Mouse (Mus musculus): ENCODE data around the gene Gm28308. TPM values are rescaled to one million over a fixed set of nuclear protein-coding genes. Genes with fewer than 3 reads are reported as not detected.

Gene Gm28308
- polyA plus RNA-seq, 1 experiment from 2014 or later = not detected

DNA sequence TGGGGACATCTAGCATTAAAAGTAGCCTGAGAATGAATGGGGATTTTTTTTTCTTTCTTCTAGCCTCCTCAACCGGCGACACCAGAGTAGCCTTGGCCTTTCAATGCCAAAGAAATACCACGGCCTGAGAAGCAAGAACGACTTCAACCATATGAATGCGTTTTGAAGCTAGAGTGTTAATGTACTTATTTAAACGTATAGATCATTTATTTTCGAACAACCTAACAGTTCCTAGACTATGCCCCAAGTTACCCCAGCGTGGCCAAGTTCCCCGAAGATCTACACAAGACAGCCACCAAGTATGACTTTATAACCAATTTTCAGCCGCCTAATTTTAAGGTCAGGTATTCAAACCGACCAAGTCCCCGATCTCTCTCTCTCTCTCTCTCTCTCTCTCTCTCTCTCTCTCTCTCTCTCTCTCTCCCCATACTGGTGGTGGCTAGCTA, 7.7 kb upstream of the Gm28308 start:
- Histone ChIP-seq H3K27me3 (peaks cover 7% of the 10 kb centered on the region; the same call in 1 of the 2 replicates), H3K27ac (peak overlapping the region; percentile 99)
- 4% methylated on average over 12 of the region's 12 CpGs for WGBS

DNA sequence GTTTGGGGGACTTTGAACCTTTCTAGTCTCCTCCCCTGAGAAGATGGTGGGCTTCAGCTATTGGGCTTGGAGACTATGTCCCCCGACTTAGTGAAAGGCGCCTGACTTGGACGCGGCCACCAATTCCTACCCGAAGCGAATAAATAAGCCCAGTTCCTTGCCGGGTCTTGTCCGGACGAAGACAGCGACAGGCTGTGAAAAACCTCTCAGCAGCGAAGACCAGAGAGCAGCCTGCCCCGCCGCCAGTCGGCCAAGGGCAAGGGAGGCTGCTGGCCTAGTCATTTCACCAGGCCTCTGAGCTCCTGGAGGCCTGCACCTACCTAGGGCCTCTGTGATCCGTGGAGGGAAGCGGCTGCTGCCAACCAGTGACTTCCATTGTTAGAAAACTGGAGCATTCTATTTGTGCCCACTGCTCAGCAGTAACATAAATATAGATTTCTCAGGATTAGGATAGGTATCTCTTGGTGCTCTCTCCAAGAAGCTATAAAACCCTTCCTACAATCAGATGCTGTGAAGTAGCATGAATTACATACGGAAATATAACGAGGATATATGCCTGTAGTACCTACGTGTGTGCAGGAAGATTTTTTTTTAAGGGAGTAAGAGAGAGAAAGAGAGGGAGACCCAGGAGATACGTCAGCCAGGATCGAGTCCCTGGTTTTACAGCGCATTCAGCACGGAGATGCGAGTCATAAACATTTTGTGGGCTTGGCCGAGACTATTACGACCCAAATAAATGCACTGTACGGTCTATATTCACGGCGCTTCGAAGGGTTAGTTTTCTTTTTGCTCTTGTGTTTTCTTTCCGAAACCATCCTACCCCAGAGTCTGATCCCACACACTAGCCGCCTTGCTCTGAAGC, 7.1 kb upstream of the Gm28308 start:
- Histone ChIP-seq H3K4me1 (peaks cover 59% of the 10 kb centered on the region), H3K4me2 (replicated peaks) (peak overlapping the region; percentile 93), H3K27me3 (peaks cover 9% of the 10 kb centered on the region), H3K36me3 (peaks cover 11% of the 10 kb centered on the region), H3K9me3 (no peaks in the 10 kb centered on the region), H3K9ac (peak overlapping the region; percentile 99), H3K27ac (peak overlapping the region; percentile 99; the same call in 1 of the 2 replicates), H3K4me3 (peak overlapping the region; percentile 86)
- 15% methylated on average over 32 of the region's 32 CpGs for WGBS
- no peak for ATAC-seq (ENCODE audit: low FRiP score, low read depth)

More for the DNA sequence above, 7.7 kb upstream of the Gm28308 start:
- Histone ChIP-seq H3K9ac (peak overlapping the region; percentile 99), H3K4me2 (replicated peaks) (peak overlapping the region; percentile 93), H3K9me3 (no peaks in the 10 kb centered on the region), H3K4me3 (peak overlapping the region; percentile 86), H3K36me3 (peaks cover 18% of the 10 kb centered on the region), H3K4me1 (peaks cover 53% of the 10 kb centered on the region)
- no peak for ATAC-seq (ENCODE audit: low FRiP score, low read depth)

GRCm38 (mm10) chr6:52219234-52219942, 6.2 kb upstream of the Gm28308 start:
- peaks cover 6% of the 10 kb centered on the region for H3K36me3 ChIP-seq
- no peaks in the 10 kb centered on the region for H3K9me3 ChIP-seq
- H3K9ac ChIP-seq = peak overlapping the region; percentile 99
- WGBS = 48% methylated on average over 9 of the region's 9 CpGs
- ATAC-seq (ENCODE audit: low FRiP score, low read depth) = no peak
- H3K4me2 ChIP-seq (replicated peaks) = peak overlapping the region; percentile 93
- H3K4me3 ChIP-seq = peak overlapping the region; percentile 86
- H3K27ac ChIP-seq = no peak overlapping the region
- H3K4me1 ChIP-seq = peaks cover 67% of the 10 kb centered on the region
- peaks cover 17% of the 10 kb centered on the region for H3K27me3 ChIP-seq

- peaks cover 73% of the 10 kb centered on the region for H3K4me1 ChIP-seq
- H3K36me3 ChIP-seq = no peaks in the 10 kb centered on the region
- H3K27me3 ChIP-seq = peaks cover 21% of the 10 kb centered on the region
- peak overlapping the region; percentile 93 for H3K4me2 ChIP-seq (replicated peaks)
- peak overlapping the region; percentile 89 for H3K9ac ChIP-seq
- 14% methylated on average over 14 of the region's 14 CpGs for whole genome bisulfite sequencing
- H3K4me3 ChIP-seq = peak overlapping the region; percentile 65
- H3K9me3 ChIP-seq = no peaks in the 10 kb centered on the region
- no peak for ATAC-seq (ENCODE audit: low FRiP score, low read depth)
- no peak overlapping the region for H3K27ac ChIP-seq
These were observed 5.6 kb upstream of the Gm28308 start for GRCm38 (mm10) chr6:52218643-52219215.

GRCm38 (mm10) chr6:52217895-52218642, 4.9 kb upstream of the Gm28308 start:
- H3K4me3 ChIP-seq = peak overlapping the region; percentile 65
- 6% methylated on average over 23 of the region's 23 CpGs for WGBS
- peak overlapping the region; percentile 95 for H3K27ac ChIP-seq
- H3K4me2 ChIP-seq (replicated peaks) = peak overlapping the region; percentile 93
- H3K36me3 ChIP-seq = no peaks in the 10 kb centered on the region
- ATAC-seq (ENCODE audit: low FRiP score, low read depth) = no peak
- H3K9me3 ChIP-seq = no peaks in the 10 kb centered on the region
- peaks cover 76% of the 10 kb centered on the region for H3K4me1 ChIP-seq
- H3K9ac ChIP-seq = peak overlapping the region; percentile 89
- peaks cover 21% of the 10 kb centered on the region for H3K27me3 ChIP-seq

- peaks cover 21% of the 10 kb centered on the region for H3K27me3 ChIP-seq
These were observed 4.3 kb upstream of the Gm28308 start for GRCm38 (mm10) chr6:52217459-52217768.

GRCm38 (mm10) chr6:52216691-52217458, 3.7 kb upstream of the Gm28308 start:
- peak overlapping the region; percentile 89 for H3K9ac ChIP-seq
- H3K4me3 ChIP-seq = peak overlapping the region; percentile 65
- no peaks in the 10 kb centered on the region for H3K9me3 ChIP-seq
- peak overlapping the region; percentile 93 for H3K4me2 ChIP-seq (replicated peaks)
- peaks cover 76% of the 10 kb centered on the region for H3K4me1 ChIP-seq
- peak; percentile 7; the same call in 1 of the 2 replicates for ATAC-seq (ENCODE audit: low FRiP score, low read depth)
- peak overlapping the region; percentile 95 for H3K27ac ChIP-seq
- WGBS = under 1% methylated on average over 60 of the region's 60 CpGs
- H3K27me3 ChIP-seq = peaks cover 21% of the 10 kb centered on the region
- no peaks in the 10 kb centered on the region for H3K36me3 ChIP-seq

More at GRCm38 (mm10) chr6:52217459-52217768, 4.3 kb upstream of the Gm28308 start:
- Histone ChIP-seq H3K27ac (peak overlapping the region; percentile 95), H3K4me2 (replicated peaks) (peak overlapping the region; percentile 93), H3K9me3 (no peaks in the 10 kb centered on the region), H3K4me1 (peaks cover 76% of the 10 kb centered on the region), H3K36me3 (no peaks in the 10 kb centered on the region), H3K9ac (peak overlapping the region; percentile 89), H3K4me3 (peak overlapping the region; percentile 65)
- 0% methylated on average over 25 of the region's 25 CpGs for WGBS
- ATAC-seq (ENCODE audit: low FRiP score, low read depth) = peak; percentile 71

DNA sequence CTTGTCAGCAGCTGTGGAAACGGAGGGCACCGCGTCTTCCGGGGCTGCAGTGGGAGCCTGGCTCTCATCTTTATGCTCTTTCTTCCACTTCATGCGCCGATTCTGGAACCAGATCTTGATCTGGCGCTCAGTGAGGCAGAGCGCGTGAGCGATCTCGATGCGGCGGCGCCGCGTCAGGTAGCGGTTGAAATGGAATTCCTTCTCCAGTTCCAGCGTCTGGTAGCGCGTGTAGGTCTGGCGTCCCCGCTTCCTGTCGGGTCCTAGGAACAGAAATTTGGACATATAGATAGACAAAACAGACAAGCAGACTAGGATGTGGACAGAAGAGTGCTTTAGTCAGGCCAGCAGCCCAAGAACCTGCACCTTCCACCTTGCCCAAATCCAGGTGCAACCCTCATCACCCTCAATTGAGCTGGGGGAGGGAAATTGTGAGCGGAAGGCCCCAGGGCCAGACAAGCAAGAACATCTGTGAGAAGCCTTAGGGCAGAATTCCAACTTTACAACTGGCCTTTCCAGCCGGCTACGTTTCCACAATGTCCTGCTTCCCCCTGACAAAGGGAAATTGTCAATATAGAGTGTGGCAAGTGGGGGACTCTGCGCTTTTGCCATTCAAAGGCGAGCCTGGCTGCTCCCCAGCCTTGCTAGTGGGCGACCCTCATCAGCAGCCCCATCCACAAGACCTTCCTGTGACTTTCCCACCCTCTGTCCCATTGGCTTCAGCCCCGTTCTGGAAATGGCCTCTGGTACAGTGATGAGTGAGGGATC, 2.8 kb upstream of the Gm28308 start:
- no peak for ATAC-seq (ENCODE audit: low FRiP score, low read depth)
- Histone ChIP-seq H3K27me3 (peaks cover 26% of the 10 kb centered on the region), H3K4me3 (peak overlapping the region; percentile 65), H3K27ac (peak overlapping the region; percentile 95), H3K4me1 (peaks cover 75% of the 10 kb centered on the region), H3K36me3 (no peaks in the 10 kb centered on the region), H3K9me3 (no peaks in the 10 kb centered on the region), H3K4me2 (replicated peaks) (peak overlapping the region; percentile 93), H3K9ac (peak overlapping the region; percentile 89)
- 1% methylated on average over 30 of the region's 30 CpGs for WGBS

GRCm38 (mm10) chr6:52215070-52215469, 1.9 kb upstream of the Gm28308 start:
- Histone ChIP-seq H3K4me3 (peak overlapping the region; percentile 65; the same call in 1 of the 2 replicates), H3K9ac (no peak overlapping the region), H3K9me3 (no peaks in the 10 kb centered on the region), H3K27ac (no peak overlapping the region), H3K36me3 (no peaks in the 10 kb centered on the region), H3K4me1 (peaks cover 71% of the 10 kb centered on the region), H3K4me2 (replicated peaks) (peak overlapping the region; percentile 93), H3K27me3 (peaks cover 27% of the 10 kb centered on the region)
- ATAC-seq (ENCODE audit: low FRiP score, low read depth) = no peak
- 41% methylated on average over 3 of the region's 3 CpGs for WGBS

DNA sequence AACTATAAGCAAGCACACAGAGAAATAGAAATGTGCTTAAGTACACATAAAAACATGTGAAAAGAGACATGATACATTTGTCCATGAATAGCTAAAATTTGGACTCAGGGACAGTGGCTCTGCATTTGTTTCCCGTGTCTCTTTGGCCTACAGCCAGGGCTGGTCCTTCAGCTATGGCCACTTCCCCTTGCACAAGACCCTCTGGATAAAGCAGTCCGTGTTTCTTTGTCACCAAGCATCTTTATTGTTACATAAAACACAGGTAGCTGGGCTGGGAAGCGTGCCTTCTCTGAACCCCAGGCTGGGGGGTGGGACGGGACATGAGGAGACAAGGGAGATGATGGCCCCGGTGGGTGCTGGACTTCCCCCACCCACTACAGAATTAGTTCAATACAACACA, 1.1 kb upstream of the Gm28308 start:
- Histone ChIP-seq H3K36me3 (no peaks in the 10 kb centered on the region), H3K4me2 (replicated peaks) (peak overlapping the region; percentile 90), H3K4me3 (peak overlapping the region; percentile 78), H3K9ac (no peak overlapping the region), H3K4me1 (peaks cover 71% of the 10 kb centered on the region), H3K27me3 (peaks cover 26% of the 10 kb centered on the region), H3K27ac (0 out of 2 replicates have a peak overlapping the region, but pooled peaks have one; percentile 1), H3K9me3 (no peaks in the 10 kb centered on the region)
- WGBS = 27% methylated on average over 5 of the region's 5 CpGs
- ATAC-seq (ENCODE audit: low FRiP score, low read depth) = no peak

Measured in limb, embryonic 13.5 days (tissue).